Mouse (Mus musculus): ENCODE measurements at regions not wholly inside any gene's neighbourhood (a gene's known extent, or its start where the extent isn't known, plus 50 kb on each side); places are given as distances from the start of the nearest gene placed in this dataset.

GRCm38 (mm10) chr2:108584799-108585198 lies 695.7 kb upstream of the Kif18a start:
- DNase-seq (ENCODE audit: low read depth, low spot score) = peak; percentile 58

DNA sequence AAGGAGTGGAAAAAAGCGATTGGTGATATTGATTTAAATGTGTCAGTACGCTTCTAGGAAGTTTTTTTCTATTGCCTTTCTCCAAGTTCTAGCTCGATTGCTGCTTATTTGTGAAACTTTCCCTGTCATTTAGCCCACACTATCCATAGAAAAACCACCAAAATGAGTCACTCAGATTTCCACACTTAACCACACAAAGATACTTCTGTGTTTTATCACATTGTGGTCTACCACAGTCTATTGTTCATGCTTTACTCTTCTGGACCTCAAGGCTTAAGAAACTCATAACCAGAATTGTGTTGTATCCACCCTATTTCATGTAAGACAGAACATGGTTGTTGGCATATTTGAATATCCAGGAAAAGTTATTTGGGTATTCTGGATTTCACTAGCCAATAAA lies 687.0 kb upstream of the Kif18a start:
- no peak for DNase-seq (ENCODE audit: low read depth, low spot score)

DNA sequence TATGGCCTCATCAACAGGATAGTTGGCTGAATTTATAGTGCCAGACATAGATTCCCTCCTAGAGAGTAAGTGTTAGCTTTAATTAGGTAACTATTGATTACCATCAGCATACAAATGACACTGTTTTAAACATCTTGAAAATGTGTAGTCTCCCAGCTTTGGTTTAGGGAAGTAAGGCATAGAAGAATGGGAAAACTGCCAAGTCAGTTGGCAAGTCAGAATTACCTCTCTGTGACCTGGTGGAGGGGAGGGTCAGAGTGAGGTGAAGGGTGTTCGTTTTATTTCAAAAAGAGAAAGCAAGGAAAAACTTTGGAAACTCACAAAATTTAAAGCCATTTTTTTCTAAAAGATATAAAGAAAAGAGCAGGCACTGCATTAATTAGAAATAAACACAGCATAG lies 680.2 kb upstream of the Kif18a start:
- no peak for DNase-seq (ENCODE audit: low read depth, low spot score)

GRCm38 (mm10) chr2:108619580-108619979 lies 661.0 kb upstream of the Kif18a start:
- no peak for DNase-seq (ENCODE audit: low read depth, low spot score)

GRCm38 (mm10) chr2:108622367-108623162 lies 658.0 kb upstream of the Kif18a start:
- DNase-seq (ENCODE audit: low read depth, low spot score) = no peak

DNA sequence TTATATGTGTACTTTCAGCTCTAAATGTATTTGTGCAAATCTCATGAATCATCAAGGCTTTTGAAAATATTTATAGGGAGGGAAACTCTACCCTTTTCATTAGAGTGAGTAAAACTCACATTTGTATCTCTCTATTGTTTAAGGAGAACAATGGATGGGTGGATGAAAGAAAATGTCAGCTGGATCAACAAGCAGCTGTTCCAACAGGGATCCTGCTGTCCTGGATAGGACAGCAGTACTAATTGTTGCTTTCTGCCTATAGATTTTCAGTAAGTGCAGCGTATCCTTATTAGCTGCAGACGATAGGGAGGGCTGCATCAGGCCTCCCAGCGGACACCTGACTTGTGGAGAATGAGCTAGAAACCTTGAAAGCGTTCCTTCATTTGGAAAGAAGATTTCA lies 644.9 kb upstream of the Kif18a start:
- no peak for DNase-seq (ENCODE audit: low read depth, low spot score)

DNA sequence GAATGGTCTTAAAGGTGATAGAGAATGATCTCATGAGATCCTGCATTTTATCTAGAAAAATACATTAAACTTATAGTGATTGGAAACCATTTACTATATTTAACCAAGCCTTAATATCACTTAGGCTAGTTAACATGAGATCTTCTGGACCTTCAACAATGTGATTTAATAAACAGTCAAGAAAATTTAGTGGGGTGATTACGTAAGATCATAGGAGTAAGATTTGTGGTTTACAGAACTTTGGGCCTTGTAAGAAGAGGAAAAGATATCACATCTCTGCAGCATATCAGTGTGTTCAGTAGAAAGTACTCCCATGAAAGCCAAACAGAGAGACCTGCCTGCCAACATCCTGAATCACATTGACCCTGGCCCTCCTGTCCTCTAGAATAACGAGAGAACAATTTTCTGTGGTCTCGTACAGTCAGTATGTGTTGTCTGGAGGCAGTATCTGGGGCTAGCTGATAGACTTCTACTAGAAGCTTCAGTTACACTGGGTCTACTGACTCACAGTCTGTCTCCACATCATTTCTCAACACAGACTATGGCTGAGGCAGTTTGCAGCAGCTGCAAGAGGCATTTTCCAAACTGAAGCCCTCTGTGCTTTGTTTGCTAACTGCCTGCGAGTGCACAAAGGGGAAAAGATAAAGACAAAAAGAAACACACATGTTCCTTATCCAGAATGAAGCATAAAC lies 619.7 kb upstream of the Kif18a start:
- no peak for DNase-seq (ENCODE audit: low read depth, low spot score)

DNA sequence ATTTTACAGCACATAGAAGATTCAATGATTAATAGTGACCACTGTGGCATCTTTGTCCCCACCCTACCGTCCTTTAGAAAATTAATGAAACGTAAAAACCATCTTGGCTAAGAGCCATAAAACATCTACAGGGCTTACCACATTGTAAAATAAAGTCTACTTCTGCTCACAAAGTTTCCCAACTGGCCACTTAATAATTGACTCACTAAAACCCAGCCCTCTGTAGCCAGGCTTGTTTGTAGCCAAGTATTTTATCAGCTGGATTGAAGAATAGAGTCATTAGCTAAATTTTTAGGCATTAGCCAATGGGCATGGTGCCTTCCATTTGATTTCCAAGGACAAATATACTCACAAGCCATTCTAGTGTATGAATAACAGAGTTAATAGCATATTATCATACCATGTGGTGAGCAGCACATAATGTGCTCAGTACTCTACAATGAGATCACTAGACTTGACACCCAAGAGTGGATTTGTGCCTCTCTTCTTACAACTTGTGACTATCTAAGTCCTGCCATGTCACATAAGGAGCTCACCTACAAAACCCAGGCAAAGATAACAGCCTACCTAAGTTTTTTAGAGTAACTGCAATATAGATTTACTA lies 602.7 kb upstream of the Kif18a start:
- no peak for DNase-seq (ENCODE audit: low read depth, low spot score)

DNA sequence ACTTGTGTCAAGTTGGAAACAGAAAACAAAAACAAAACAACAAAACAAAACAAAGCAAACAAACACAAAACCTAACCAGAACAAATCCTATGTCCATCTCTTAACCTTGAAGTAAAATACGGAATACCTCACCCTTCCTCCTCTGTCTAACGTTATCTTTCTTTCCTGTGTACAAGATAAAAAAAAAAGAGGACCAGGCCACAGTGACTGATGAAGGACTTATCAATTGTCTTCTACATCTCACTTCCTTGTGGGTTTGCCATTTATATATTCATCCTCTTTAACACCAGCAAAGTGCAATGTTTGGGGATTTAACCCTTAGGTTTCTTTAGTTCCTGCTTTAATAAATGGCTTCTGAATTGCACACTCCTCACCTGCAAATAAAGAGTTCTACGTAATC lies 599.0 kb upstream of the Kif18a start:
- no peak for DNase-seq (ENCODE audit: low read depth, low spot score)

DNA sequence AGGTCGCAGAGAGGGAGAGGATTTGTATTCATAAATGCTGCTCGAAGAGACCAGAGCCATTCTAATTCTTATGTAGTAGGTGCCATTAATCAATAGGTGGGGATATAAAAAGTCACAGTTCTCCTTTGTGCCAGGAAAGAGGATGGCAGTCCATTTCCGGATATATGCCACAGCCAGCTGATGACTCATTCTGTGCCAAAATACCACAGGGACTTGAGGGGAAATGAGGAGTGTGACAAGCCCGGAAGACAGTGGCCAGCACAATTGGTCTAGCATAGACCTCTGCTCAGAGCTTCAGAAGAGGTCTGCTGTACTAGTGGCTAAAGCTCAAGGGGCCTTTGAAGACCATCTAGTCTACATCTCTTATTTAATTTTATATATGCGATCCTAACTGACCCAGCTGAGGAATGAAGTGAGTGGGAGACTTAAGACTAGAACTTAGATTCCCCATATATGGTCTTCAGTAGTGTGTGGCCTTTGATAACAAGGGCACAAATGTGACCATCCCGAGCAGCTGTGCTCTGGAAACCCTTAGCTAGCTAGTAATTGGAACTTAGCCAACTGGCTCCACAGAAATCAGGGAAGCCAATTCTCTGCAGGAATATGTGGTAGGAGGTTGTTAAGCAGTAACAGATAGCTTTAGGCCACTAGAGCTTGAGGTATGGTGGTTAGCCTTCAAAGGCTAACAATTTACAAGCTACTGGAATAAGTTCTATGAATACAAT lies 594.4 kb upstream of the Kif18a start:
- no peak for DNase-seq (ENCODE audit: low read depth, low spot score)

DNA sequence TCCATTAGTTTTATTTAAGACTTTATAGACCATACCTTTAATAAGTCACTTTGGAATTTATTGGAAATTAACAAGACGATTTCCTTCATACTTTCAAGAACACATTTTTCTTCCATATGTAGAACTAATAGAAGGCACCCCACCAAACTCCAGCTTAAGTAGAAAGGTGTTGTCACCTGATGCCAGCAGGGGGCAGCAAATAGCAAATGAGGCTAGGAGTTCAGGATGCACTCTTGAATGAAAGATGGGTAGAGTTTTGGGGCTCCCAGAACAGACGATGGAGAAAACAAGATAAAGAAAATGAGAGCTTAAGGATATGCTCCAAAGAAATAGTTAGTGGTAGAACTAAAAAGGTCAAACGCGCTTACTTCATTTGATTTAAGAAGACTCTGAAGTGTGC lies 590.4 kb upstream of the Kif18a start:
- peak; percentile 51 for DNase-seq (ENCODE audit: low read depth, low spot score)

DNA sequence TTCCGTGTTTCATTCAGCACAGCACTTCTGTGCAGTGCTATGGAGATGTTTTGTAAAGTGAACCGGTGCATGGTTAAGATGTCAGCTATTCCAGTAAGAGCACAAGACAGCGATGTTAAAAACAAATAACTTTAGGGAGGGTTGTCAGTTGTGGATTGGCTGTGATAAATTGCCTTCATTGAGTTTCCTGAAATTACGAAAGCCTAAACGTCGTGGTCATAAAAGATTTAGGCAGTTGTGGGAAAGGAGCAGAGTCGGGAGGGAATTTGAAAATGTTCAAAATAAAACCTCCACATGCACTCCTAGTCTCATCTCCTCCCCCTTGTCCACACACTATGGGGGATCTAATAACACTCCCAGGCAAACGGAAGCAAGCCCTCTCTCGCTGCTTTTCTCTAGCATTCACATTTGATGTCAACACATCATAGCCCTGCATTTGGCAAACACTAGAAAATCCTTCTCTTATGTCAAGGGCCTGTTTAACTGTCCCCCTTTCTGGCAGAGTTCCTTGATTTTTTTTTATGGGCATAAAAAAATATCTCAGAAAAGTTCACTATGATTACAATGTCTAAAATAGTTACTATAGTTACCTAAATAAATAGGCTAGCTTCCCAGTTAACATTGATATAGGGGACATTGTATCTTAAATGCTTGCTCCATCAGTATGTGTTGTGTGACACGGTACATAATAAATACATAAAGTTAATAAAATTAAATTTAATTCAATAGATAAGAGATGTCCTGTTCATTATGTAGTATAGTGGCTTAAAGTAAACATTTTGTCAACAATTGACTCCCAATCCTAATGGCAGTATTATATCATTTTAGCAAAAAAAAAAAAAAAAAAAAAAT lies 589.2 kb upstream of the Kif18a start:
- no peak for DNase-seq (ENCODE audit: low read depth, low spot score)

- DNase-seq (ENCODE audit: low read depth, low spot score) = no peak
These were observed 579.2 kb upstream of the Kif18a start for GRCm38 (mm10) chr2:108701308-108701707.

DNA sequence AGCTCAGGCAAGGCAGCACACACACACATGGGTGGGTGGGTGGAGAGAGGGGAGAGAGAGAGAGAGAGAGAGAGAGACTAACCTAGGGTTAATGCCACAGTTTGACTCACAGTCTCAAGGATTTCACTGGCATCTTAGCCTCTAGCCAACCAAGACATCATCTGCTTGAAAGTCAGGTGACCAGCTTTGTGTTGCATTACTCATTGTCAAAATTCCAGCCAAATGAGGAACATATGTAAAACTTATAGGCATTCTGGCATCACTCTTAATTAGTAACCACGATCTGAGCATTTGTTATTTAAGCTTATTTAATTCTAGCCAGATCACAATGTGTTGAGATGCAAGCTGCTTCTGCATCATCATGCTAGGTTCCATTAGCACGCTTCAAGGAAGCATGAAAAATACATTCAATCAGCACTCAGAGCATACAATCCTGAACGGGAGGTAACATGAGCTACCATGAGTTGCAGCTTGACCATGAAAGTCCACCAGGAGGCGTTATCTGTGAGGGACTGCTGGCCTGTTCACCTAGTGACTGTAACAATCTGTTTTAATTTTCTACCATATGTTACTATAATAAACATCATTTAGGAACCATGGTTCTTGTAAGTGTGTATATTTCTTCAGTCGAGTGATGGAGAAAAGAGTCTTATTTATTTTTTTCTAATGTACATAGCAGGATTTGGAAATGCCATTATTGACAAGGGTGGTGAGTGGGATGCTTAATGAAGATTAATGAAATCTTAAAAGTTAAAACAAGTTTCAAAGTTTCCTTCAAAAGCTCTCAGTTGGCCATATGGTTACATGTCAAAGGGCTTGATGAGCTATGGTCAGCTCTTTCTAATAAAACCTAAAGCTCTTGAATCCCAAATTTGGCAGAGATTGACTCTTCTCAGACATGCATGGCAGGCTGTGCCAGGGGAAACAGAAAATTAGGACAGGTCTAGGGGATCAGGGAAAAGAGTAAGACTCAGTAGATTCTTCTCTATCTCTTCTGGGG lies 572.4 kb upstream of the Kif18a start:
- DNase-seq (ENCODE audit: low read depth, low spot score) = no peak

DNA sequence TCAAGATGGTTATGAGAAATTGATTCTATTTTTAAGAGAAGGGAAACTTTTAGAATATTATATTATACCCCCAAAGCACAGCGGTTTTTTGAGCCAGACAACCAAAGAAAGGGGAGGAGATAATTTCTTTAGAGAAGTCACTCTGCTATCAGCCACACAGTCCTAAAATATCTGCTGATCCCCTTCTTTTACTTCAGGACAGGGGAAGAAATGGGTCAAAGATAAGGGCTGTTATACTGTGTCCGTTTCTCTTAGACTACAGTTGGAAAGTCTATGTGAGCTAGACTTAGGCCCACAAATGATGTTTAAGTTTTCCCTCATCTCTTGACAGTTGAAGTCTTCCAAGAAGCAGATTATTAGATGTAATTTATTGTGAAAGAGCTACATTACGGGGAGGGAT lies 538.5 kb upstream of the Kif18a start:
- DNase-seq (ENCODE audit: low read depth, low spot score) = no peak

- no peak for DNase-seq (ENCODE audit: low read depth, low spot score)
These were observed 537.0 kb upstream of the Kif18a start for GRCm38 (mm10) chr2:108743511-108743910.

GRCm38 (mm10) chr2:108744797-108745196 lies 535.7 kb upstream of the Kif18a start:
- DNase-seq (ENCODE audit: low read depth, low spot score) = no peak

DNA sequence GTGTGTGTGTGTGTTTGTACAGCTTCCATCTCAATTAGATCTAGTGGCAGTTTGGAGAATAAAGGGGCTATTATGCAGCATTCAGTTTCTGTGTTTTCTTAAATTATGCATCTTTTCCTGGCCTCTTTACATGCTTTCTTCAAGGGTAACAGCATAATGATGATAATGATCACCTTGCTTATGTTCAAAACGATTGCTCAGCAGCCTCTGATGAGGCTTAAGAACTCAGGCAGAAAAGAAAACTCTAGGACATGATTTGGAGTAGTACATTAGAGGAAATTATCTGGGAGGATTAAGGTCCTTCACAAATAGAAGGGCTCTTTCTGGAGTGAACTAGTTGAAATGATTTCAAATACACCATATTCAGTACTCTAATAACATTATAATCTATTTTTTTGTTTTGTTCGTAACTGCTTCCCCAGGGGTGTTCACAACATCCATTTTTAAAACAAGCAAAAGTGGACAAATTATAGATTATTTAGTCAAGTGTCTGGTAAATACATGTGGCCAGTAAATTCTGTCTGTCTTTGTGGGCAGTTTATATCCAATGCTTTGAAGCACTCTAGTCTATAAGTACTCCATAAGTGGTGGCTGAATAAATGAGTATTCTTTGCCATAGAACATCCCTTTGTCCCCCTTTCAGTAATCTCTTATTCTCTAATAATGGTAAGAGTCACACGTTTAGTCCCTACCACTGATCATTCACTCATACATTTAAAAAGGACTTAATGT lies 526.9 kb upstream of the Kif18a start:
- peak; percentile 5 for DNase-seq (ENCODE audit: low read depth, low spot score)

DNA sequence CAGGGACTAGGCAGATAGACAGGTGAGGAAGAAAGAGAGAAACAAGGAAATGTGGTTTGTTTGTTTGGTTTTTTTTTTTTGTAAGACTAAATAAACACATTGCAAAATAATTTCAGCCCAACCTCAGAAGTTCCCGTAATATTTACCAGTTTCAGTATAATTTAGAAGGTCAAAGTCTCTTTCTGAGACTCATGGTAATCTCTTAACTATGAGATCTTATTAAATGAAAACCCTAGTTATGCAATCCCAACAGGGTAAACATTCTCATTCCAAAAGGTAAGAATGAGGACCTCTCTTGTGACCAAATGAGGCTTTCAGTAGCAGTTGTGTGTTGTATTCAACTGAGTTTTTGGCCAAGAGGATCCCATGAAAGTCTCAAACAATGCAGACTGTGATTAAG lies 524.7 kb upstream of the Kif18a start:
- DNase-seq (ENCODE audit: low read depth, low spot score) = no peak

Measured in telencephalon, adult 2 months (tissue).